Mouse (Mus musculus): ENCODE data around the gene Rps27l.

DNA sequence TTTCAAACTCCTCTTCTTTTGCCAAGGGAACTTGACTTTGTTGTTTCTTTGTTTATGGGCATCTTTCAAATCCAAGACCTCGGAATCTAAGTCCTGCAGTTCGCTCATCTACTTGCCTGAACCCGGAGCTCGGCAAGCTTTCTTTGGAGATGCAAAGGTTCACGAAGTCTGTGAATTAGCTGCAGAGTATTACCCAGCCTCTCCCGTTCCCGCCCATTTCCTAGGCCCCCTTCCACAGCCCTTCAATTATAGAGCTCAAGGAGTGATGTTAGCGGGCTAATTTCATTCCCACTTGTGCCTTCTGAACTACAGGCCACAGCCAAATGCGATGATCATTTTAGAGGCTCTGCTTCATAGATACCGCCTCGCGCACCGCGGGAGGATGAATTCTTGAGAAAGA is 25.9 kb upstream of the Rps27l start:
- TF ChIP-seq POLR2A (IDR thresholded peaks at IDR 0.05; ENCODE audit: borderline replicate concordance, extremely low read depth, low read depth, low read length) (no peak), CTCF (IDR thresholded peaks at IDR 0.05; ENCODE audit: insufficient read depth, low read length) (no peak)
